Mouse (Mus musculus): Measurements from ENCODE around the gene Zfp651. TPM values are rescaled to one million over a fixed set of nuclear protein-coding genes. Genes with fewer than 3 reads are reported as not detected.

Zfp651 gene
- polyA plus RNA-seq, 1 experiment: 0.38 TPM

- TF ChIP-seq CTCF (IDR thresholded peaks at IDR 0.05; ENCODE audit: low read depth, low read length) (no peak), POLR2A (IDR thresholded peaks at IDR 0.05; ENCODE audit: borderline replicate concordance, low read depth, low read length) (no peak)
- Histone ChIP-seq H3K27ac (ENCODE audit: insufficient read depth, low read depth, low read length) (no peak overlapping the region), H3K4me3 (ENCODE audit: insufficient read depth, low read length) (no peak overlapping the region), H3K4me1 (ENCODE audit: control insufficient read depth, insufficient read depth, low read length) (no peaks in the 10 kb centered on the region)
Observed at GRCm38 (mm10) chr9:121761787-121762186, 2.7 kb downstream of the Zfp651 start.

DNA sequence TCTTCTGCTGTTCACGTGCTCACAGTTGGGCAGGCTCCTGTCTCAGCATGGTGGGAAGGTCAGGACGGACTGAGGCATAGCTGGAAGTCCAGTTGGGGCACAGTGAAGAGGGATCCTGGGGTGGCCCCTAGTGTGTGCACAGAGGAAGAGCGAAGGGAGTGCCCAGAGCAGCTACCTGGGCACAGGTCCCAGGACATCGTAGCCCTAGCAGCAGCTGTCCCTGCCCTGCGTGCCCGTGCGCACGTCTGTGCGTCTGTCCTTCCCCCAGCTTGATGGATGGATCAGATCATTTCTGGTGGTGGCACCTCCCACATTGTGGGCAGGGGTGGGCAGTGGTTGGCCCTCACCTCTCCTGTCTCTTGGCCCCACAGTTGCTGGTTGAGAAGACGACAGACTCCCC, 3.1 kb downstream of the Zfp651 start:
- no peak overlapping the region for H3K27ac ChIP-seq (ENCODE audit: insufficient read depth, low read depth, low read length)
- H3K4me1 ChIP-seq (ENCODE audit: control insufficient read depth, insufficient read depth, low read length): no peaks in the 10 kb centered on the region
- H3K4me3 ChIP-seq (ENCODE audit: insufficient read depth, low read length): no peak overlapping the region
- no peak for TF ChIP-seq CTCF (IDR thresholded peaks at IDR 0.05; ENCODE audit: low read depth, low read length)
- no peak for TF ChIP-seq POLR2A (IDR thresholded peaks at IDR 0.05; ENCODE audit: borderline replicate concordance, low read depth, low read length)

DNA sequence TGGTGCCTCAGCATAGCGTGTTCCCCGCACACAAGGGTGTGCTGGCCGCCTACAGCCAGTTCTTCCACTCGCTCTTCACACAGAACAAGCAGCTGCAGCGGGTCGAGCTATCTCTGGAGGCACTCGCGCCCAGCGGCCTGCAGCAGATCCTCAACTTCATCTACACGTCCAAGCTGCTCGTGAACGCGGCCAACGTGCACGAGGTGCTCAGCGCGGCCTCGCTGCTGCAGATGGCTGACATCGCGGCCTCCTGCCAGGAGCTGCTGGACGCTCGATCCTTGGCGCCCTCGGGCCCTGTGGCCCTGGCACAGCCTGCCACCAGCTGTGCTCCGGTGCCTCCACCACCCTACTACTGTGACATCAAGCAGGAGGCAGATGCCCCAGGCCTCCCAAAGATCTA, 3.6 kb downstream of the Zfp651 start:
- H3K4me1 ChIP-seq (ENCODE audit: control insufficient read depth, insufficient read depth, low read length): no peaks in the 10 kb centered on the region
- TF ChIP-seq POLR2A (IDR thresholded peaks at IDR 0.05; ENCODE audit: borderline replicate concordance, low read depth, low read length) (no peak), CTCF (IDR thresholded peaks at IDR 0.05; ENCODE audit: low read depth, low read length) (no peak)
- no peak overlapping the region for H3K4me3 ChIP-seq (ENCODE audit: insufficient read depth, low read length)
- no peak overlapping the region for H3K27ac ChIP-seq (ENCODE audit: insufficient read depth, low read depth, low read length)

DNA sequence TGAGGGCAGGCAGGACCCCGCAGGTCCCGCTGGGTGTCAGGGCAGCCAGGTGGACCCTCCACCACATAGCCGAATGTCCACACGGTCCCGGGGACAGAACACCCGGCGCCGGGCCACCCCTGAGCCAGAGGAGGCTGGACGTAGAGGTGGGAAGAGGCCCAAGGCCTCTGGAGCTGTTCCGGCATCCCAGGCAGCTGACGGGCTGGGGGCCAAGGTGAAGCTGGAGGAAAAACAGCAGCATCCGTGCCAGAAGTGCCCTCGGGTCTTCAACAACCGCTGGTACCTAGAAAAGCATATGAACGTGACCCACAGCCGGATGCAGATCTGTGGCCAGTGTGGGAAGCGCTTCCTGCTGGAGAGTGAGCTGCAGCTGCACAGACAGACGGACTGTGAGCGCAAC, 4.6 kb downstream of the Zfp651 start:
- TF ChIP-seq POLR2A (IDR thresholded peaks at IDR 0.05; ENCODE audit: borderline replicate concordance, low read depth, low read length) (no peak), CTCF (IDR thresholded peaks at IDR 0.05; ENCODE audit: low read depth, low read length) (no peak)
- Histone ChIP-seq H3K4me3 (ENCODE audit: insufficient read depth, low read length) (no peak overlapping the region), H3K27ac (ENCODE audit: insufficient read depth, low read depth, low read length) (no peak overlapping the region), H3K4me1 (ENCODE audit: control insufficient read depth, insufficient read depth, low read length) (no peaks in the 10 kb centered on the region)

GRCm38 (mm10) chr9:121765166-121765855, 6.2 kb downstream of the Zfp651 start:
- H3K4me1 ChIP-seq (ENCODE audit: control insufficient read depth, insufficient read depth, low read length): no peaks in the 10 kb centered on the region
- TF ChIP-seq POLR2A (IDR thresholded peaks at IDR 0.05; ENCODE audit: borderline replicate concordance, low read depth, low read length): no peak
- no peak for TF ChIP-seq CTCF (IDR thresholded peaks at IDR 0.05; ENCODE audit: low read depth, low read length)
- H3K27ac ChIP-seq (ENCODE audit: insufficient read depth, low read depth, low read length): no peak overlapping the region
- H3K4me3 ChIP-seq (ENCODE audit: insufficient read depth, low read length): no peak overlapping the region

DNA sequence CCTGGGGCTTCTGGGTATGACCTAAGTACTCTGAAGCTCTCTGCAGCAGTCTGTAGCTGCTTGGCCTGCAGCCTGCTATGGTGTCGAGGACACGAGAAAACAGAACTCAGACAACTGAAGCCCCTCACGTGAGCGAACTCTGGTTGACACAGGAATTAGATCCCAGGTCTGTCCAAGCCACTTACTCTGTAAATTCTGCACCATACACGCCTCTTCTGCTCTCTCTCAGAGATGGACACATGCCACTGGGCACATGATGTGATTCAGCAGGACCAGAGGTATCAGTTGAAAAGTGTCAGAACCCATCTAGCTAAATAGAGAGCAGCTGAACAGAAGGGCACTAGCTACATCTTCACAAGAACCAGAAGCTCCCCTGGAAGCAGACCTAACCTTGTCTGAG, 13.3 kb downstream of the Zfp651 start:
- TF ChIP-seq POLR2A (IDR thresholded peaks at IDR 0.05; ENCODE audit: borderline replicate concordance, low read depth, low read length) (no peak), CTCF (IDR thresholded peaks at IDR 0.05; ENCODE audit: low read depth, low read length) (no peak)
- no peak overlapping the region for H3K27ac ChIP-seq (ENCODE audit: insufficient read depth, low read depth, low read length)
- no peak overlapping the region for H3K4me3 ChIP-seq (ENCODE audit: insufficient read depth, low read length)
- H3K4me1 ChIP-seq (ENCODE audit: control insufficient read depth, insufficient read depth, low read length): no peaks in the 10 kb centered on the region

DNA sequence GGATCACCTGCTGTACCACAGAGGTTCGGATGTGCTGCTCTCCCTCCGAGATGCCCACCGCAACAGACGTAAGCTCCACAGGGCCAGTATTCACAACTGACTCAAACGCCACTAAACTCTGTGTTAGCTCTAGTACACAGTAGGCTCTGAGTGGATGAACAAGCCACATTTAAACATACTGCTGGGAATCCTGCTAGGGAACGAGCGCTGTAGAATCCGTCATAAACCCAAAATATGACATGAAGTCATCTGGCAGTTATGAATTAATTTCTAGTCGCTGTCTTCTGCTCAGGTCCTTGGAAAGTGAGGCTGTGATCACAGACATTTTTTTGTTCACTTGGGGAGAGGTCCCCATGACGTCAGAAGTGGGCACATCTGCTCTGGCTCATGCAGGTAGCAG, 16.8 kb downstream of the Zfp651 start:
- no peak overlapping the region for H3K27ac ChIP-seq (ENCODE audit: insufficient read depth, low read depth, low read length)
- TF ChIP-seq POLR2A (IDR thresholded peaks at IDR 0.05; ENCODE audit: borderline replicate concordance, low read depth, low read length) (no peak), CTCF (IDR thresholded peaks at IDR 0.05; ENCODE audit: low read depth, low read length) (no peak)
- no peaks in the 10 kb centered on the region for H3K4me1 ChIP-seq (ENCODE audit: control insufficient read depth, insufficient read depth, low read length)
- H3K4me3 ChIP-seq (ENCODE audit: insufficient read depth, low read length): no peak overlapping the region

GRCm38 (mm10) chr9:121776511-121776910, 17.4 kb downstream of the Zfp651 start:
- TF ChIP-seq POLR2A (IDR thresholded peaks at IDR 0.05; ENCODE audit: borderline replicate concordance, low read depth, low read length) (no peak), CTCF (IDR thresholded peaks at IDR 0.05; ENCODE audit: low read depth, low read length) (no peak)
- no peak overlapping the region for H3K4me3 ChIP-seq (ENCODE audit: insufficient read depth, low read length)
- no peaks in the 10 kb centered on the region for H3K4me1 ChIP-seq (ENCODE audit: control insufficient read depth, insufficient read depth, low read length)
- no peak overlapping the region for H3K27ac ChIP-seq (ENCODE audit: insufficient read depth, low read depth, low read length)

DNA sequence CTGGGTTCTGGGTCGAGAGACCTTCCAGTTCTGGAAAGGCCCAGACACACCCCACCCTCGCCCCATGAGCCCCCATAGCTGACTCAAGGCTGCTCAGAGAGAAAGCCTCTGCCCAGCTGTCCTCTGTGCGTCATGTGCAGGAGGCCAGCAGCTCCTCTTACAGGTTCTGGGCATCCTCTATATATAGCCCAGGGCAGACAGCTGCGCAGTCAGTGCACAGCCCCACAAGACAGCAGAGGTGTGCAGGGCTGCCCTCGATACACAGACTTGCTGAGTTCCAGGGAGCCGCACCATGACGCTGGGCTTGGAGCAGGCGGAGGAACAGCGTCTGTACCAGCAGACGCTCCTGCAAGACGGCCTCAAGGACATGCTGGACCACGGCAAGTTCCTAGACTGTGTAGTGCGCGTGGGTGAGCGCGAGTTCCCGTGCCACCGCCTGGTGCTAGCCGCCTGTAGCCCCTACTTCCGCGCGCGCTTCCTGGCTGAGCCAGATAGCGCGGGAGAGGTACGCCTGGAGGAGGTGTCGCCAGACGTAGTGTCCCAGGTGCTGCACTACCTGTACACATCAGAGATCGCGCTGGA, 18.4 kb downstream of the Zfp651 start, which contains the start of gene Klhl40:
TSS of gene Klhl40 (plus strand) at position 124 of the 582 bp plus-strand sequence.
- Histone ChIP-seq H3K4me3 (ENCODE audit: insufficient read depth, low read length) (peak within 1 kb of the TSS; percentile 25; the same call in 1 of the 2 replicates), H3K27ac (ENCODE audit: insufficient read depth, low read depth, low read length) (no peak within 1 kb of the TSS), H3K4me1 (ENCODE audit: control insufficient read depth, insufficient read depth, low read length) (no peaks in the 10 kb centered on the region)
- no peak for TF ChIP-seq CTCF (IDR thresholded peaks at IDR 0.05; ENCODE audit: low read depth, low read length)
- TF ChIP-seq POLR2A (IDR thresholded peaks at IDR 0.05; ENCODE audit: borderline replicate concordance, low read depth, low read length): no peak

- TF ChIP-seq POLR2A (IDR thresholded peaks at IDR 0.05; ENCODE audit: borderline replicate concordance, low read depth, low read length) (no peak), CTCF (IDR thresholded peaks at IDR 0.05; ENCODE audit: low read depth, low read length) (no peak)
- Histone ChIP-seq H3K4me3 (ENCODE audit: insufficient read depth, low read length) (peak overlapping the region; percentile 25; the same call in 1 of the 2 replicates), H3K27ac (ENCODE audit: insufficient read depth, low read depth, low read length) (no peak overlapping the region), H3K4me1 (ENCODE audit: control insufficient read depth, insufficient read depth, low read length) (no peaks in the 10 kb centered on the region)
Observed at GRCm38 (mm10) chr9:121778066-121778624, 19.0 kb downstream of the Zfp651 start.

Measured in bone marrow macrophage, adult 2 months (primary cell).